Mouse (Mus musculus): ENCODE measurements around the gene Khdc3. TPM values are rescaled to one million over a fixed set of nuclear protein-coding genes. Genes with fewer than 3 reads are reported as not detected.
A peak's percentile ranks its signal among the peaks of the same experiment; 100 is the strongest.

The Khdc3 gene
- polyA plus RNA-seq, 1 experiment, result 5.6 TPM

DNA sequence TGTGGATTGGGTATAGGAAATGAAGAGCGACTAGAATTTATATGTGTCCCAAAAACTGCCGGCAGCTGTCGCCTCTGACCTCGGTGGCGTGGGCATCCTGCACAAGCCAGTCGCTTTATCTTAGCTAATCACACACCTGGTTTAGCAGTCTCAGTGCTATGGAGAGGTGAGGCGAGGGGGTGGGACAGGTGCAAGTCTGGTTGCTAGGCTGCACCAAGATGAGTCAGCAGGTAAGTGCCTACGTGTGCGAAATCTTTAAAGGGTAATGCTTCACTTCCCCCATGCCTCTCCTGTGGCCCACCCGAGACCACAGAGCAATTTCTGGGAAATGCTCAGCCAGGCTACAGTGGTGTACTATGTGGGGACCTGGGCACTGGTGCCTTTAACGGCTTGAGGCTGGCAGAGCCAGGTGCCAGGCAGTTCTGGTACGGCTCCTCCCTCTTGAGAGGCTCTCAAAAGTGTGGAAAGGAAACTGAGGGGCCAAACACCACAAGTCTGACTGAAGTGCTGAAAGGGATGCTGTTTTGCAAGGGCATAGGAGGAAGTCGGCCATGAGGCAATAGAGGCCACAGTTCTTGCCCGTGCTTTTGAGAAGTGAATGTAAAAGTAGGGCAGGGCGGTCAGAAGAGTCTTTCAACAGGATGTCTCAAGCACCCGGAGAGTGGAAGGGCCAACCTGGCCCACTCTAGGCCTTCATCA is 12.3 kb upstream of the Khdc3 start:
- Histone ChIP-seq H3K4me3 (replicated peaks; ENCODE audit: control insufficient read depth, low read depth, low read length) (no peak overlapping the region), H3K4me1 (ENCODE audit: control insufficient read depth, insufficient read depth, low read length) (peaks cover 11% of the 10 kb centered on the region), H3K27ac (ENCODE audit: control insufficient read depth, insufficient read depth, low read depth, low read length, poor library complexity) (peak overlapping the region; percentile 92)
- WGBS, result 10% methylated on average over 16 of the region's 16 CpGs
- TF ChIP-seq POLR2A (IDR thresholded peaks at IDR 0.05; ENCODE audit: borderline replicate concordance, control insufficient read depth, low read depth, low read length), result peak; percentile 22; the same call in 1 of the 2 replicates
- no peak for TF ChIP-seq CTCF (IDR thresholded peaks at IDR 0.05; ENCODE audit: control insufficient read depth, insufficient read depth, low read length)

GRCm38 (mm10) chr9:73090121-73090520 is 11.5 kb upstream of the Khdc3 start:
- no peak overlapping the region for H3K4me3 ChIP-seq (replicated peaks; ENCODE audit: control insufficient read depth, low read depth, low read length)
- TF ChIP-seq POLR2A (IDR thresholded peaks at IDR 0.05; ENCODE audit: borderline replicate concordance, control insufficient read depth, low read depth, low read length) (no peak), CTCF (IDR thresholded peaks at IDR 0.05; ENCODE audit: control insufficient read depth, insufficient read depth, low read length) (no peak)
- peaks cover 6% of the 10 kb centered on the region; the same call in 1 of the 2 replicates for H3K4me1 ChIP-seq (ENCODE audit: control insufficient read depth, insufficient read depth, low read length)
- WGBS, result 67% methylated on average over 10 of the region's 10 CpGs
- peak overlapping the region; percentile 92 for H3K27ac ChIP-seq (ENCODE audit: control insufficient read depth, insufficient read depth, low read depth, low read length, poor library complexity)

- no peak overlapping the region for H3K4me3 ChIP-seq (replicated peaks; ENCODE audit: control insufficient read depth, low read depth, low read length)
- no peak overlapping the region for H3K27ac ChIP-seq (ENCODE audit: control insufficient read depth, insufficient read depth, low read depth, low read length, poor library complexity)
- TF ChIP-seq POLR2A (IDR thresholded peaks at IDR 0.05; ENCODE audit: borderline replicate concordance, control insufficient read depth, low read depth, low read length), result no peak
- TF ChIP-seq CTCF (IDR thresholded peaks at IDR 0.05; ENCODE audit: control insufficient read depth, insufficient read depth, low read length), result peak; percentile 39
- 0% methylated on average over 1 of the region's 1 CpGs for WGBS
- H3K4me1 ChIP-seq (ENCODE audit: control insufficient read depth, insufficient read depth, low read length), result peaks cover 4% of the 10 kb centered on the region; the same call in 1 of the 2 replicates
Measured at GRCm38 (mm10) chr9:73091747-73092146, 9.9 kb upstream of the Khdc3 start.

DNA sequence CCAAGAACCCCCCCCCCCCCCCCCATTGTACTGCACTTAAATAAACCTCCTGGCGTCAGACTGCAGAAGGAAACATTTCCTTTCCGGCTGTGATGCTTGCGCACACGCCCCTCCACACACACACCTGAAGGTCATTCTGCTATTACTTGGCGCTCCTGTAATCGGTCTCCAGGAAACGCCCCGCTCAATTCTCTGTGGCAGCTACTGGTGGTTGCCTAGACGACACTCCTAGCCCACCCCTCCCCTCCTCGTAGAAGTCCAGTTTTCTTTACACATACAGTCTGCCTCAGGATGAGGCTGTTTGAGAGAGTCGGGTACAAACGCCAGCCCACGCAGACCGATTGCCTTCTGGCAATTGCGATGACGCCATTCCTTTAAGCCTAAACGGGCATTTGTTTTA is 7.1 kb upstream of the Khdc3 start:
- Histone ChIP-seq H3K27ac (ENCODE audit: control insufficient read depth, insufficient read depth, low read depth, low read length, poor library complexity) (no peak overlapping the region), H3K4me3 (replicated peaks; ENCODE audit: control insufficient read depth, low read depth, low read length) (no peak overlapping the region), H3K4me1 (ENCODE audit: control insufficient read depth, insufficient read depth, low read length) (peaks cover 1% of the 10 kb centered on the region; the same call in 1 of the 2 replicates)
- no peak for TF ChIP-seq CTCF (IDR thresholded peaks at IDR 0.05; ENCODE audit: control insufficient read depth, insufficient read depth, low read length)
- TF ChIP-seq POLR2A (IDR thresholded peaks at IDR 0.05; ENCODE audit: borderline replicate concordance, control insufficient read depth, low read depth, low read length), result no peak
- WGBS, result 88% methylated on average over 17 of the region's 17 CpGs

- Histone ChIP-seq H3K27ac (ENCODE audit: control insufficient read depth, insufficient read depth, low read depth, low read length, poor library complexity) (no peak overlapping the region), H3K4me1 (ENCODE audit: control insufficient read depth, insufficient read depth, low read length) (no peaks in the 10 kb centered on the region; the same call in 1 of the 2 replicates), H3K4me3 (replicated peaks; ENCODE audit: control insufficient read depth, low read depth, low read length) (no peak overlapping the region)
- WGBS, result 82% methylated on average over 2 of the region's 2 CpGs
- no peak for TF ChIP-seq POLR2A (IDR thresholded peaks at IDR 0.05; ENCODE audit: borderline replicate concordance, control insufficient read depth, low read depth, low read length)
- no peak for TF ChIP-seq CTCF (IDR thresholded peaks at IDR 0.05; ENCODE audit: control insufficient read depth, insufficient read depth, low read length)
Measured at GRCm38 (mm10) chr9:73097898-73098297, 3.7 kb upstream of the Khdc3 start.

GRCm38 (mm10) chr9:73102181-73102580 is 545 bp downstream of the Khdc3 start, which contains the start of gene Gm20509:
Gene Gm20509, plus strand, starts transcription at chr9:73102470.
- Histone ChIP-seq H3K4me3 (replicated peaks; ENCODE audit: control insufficient read depth, low read depth, low read length) (no peak within 1 kb of the TSS), H3K4me1 (ENCODE audit: control insufficient read depth, insufficient read depth, low read length) (no peaks in the 10 kb centered on the region; the same call in 1 of the 2 replicates), H3K27ac (ENCODE audit: control insufficient read depth, insufficient read depth, low read depth, low read length, poor library complexity) (no peak within 1 kb of the TSS)
- TF ChIP-seq CTCF (IDR thresholded peaks at IDR 0.05; ENCODE audit: control insufficient read depth, insufficient read depth, low read length) (no peak), POLR2A (IDR thresholded peaks at IDR 0.05; ENCODE audit: borderline replicate concordance, control insufficient read depth, low read depth, low read length) (no peak)
- WGBS, result 90% methylated on average over 4 of the region's 4 CpGs

- Histone ChIP-seq H3K27ac (ENCODE audit: control insufficient read depth, insufficient read depth, low read depth, low read length, poor library complexity) (no peak overlapping the region), H3K4me3 (replicated peaks; ENCODE audit: control insufficient read depth, low read depth, low read length) (no peak overlapping the region), H3K4me1 (ENCODE audit: control insufficient read depth, insufficient read depth, low read length) (no peaks in the 10 kb centered on the region; the same call in 1 of the 2 replicates)
- 15% methylated on average over 60 of the region's 60 CpGs for WGBS
- TF ChIP-seq POLR2A (IDR thresholded peaks at IDR 0.05; ENCODE audit: borderline replicate concordance, control insufficient read depth, low read depth, low read length) (no peak), CTCF (IDR thresholded peaks at IDR 0.05; ENCODE audit: control insufficient read depth, insufficient read depth, low read length) (no peak)
Measured at GRCm38 (mm10) chr9:73103159-73103879, 1.7 kb downstream of the Khdc3 start.

GRCm38 (mm10) chr9:73103880-73104198 is 2.2 kb downstream of the Khdc3 start:
- no peak overlapping the region for H3K4me3 ChIP-seq (replicated peaks; ENCODE audit: control insufficient read depth, low read depth, low read length)
- WGBS, result 69% methylated on average over 5 of the region's 5 CpGs
- TF ChIP-seq POLR2A (IDR thresholded peaks at IDR 0.05; ENCODE audit: borderline replicate concordance, control insufficient read depth, low read depth, low read length) (no peak), CTCF (IDR thresholded peaks at IDR 0.05; ENCODE audit: control insufficient read depth, insufficient read depth, low read length) (no peak)
- H3K4me1 ChIP-seq (ENCODE audit: control insufficient read depth, insufficient read depth, low read length), result no peaks in the 10 kb centered on the region; the same call in 1 of the 2 replicates
- H3K27ac ChIP-seq (ENCODE audit: control insufficient read depth, insufficient read depth, low read depth, low read length, poor library complexity), result no peak overlapping the region

All from bone marrow, adult 2 months (tissue).